Mouse (Mus musculus): ENCODE measurements around the gene Elmo1. TPM values are rescaled to one million over a fixed set of nuclear protein-coding genes. Genes with fewer than 3 reads are reported as not detected.

The Elmo1 gene
- total RNA-seq (2023), result 100 to 1,000 TPM; 133 to 134 TPM

DNA sequence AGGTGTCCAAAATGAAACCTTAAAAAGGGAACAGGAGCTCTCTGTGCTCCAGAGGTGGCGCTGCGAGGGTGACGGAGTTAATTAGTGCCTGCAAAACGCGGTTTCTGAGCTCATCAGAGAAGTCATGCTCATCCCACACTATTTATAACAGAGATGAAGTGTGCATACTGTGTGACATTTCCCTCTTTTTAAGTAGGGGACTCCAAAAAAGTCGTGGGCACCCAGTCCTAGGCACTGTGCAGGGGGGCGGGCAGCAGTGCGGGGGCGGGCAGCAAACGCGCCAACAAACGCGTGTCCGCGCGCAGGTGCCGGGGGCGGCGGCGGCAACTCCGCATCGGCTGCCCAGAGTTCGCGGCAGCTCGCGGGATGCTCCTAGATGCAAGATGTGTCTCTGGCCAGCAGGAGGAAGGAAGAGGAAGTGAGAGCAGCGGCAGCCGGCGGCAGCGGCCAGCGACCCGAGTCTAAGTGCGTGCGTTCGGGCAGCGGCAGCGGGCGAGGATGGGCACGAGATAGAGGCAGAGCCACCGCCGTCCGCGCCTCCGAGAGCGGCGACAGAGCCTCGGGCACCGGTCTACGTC lies at the start of gene Elmo1:
Gene Elmo1 (plus strand): TSS at position 464 of the 578 bp plus-strand sequence.

